Mouse (Mus musculus) monocyte, adult 59 days (primary cell): Measurements from ENCODE around the gene Kif16b. TPM values are rescaled to one million over a fixed set of nuclear protein-coding genes. Genes with fewer than 3 reads are reported as not detected.

ENCODE experiments used
- total RNA-seq, 2 experiments: library from RNA; stranded (reverse); gene quantifications; one replicate each; pipeline ENCODE4 v1.2.4; 2023

Kif16b gene
- total RNA-seq = 10 to 100 TPM; 16.5 to 21.7 TPM

DNA sequence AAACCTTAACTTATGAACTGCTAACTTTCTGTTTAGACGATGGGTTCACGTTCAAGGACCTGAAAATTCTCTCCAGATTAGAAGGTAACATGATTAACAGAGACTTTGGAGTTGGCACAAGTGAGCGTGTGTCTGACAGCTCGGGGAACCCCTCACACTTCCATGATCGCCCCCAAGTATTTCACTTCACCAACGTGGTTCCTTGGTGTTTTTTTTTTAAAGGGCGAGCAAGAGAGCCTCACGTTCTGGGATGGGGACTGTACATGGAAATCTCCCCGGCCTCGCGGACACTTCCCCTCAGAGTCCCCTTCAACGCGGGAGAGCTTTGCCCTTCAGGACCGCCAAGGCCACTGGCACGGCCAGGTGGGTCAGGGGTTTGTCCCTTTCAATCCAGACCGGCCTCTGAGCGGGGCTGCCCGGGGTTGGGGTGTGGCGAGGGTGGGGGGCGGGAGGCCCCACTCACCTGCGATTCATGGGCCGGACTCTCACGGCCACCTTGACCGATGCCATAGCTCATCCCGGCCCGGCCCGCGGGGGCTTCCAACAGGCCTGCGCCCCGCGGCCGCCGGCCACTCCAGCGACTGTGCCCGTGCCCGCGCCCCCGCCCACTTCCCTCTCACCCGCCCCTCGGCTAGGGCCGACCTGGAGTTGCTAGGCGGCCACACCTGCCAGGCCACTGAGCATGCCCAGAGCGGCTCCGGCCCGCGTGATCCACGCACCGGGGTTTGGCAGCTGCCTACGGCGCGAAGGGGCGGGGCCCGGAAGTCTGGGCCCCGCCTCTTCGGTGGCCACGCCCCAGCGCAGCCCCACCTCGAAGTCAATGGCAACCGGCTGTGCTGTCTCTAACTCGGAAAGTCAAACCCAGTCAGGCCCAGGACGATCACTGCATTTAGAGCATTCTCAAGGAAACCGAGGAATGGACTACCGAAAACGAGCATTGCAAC, at the start of gene Kif16b:
Gene Kif16b, minus strand, starts transcription at position 670 of the 944 bp plus-strand sequence.

Other genes with a start within 250 kb of the Kif16b start
- 10 to 100 TPM; 51.2 to 53.7 TPM for gene Snrpb2, start 161.5 kb upstream of the Kif16b start, total RNA-seq
- not detected for gene Otor, start 176.9 kb upstream of the Kif16b start, total RNA-seq